Mouse (Mus musculus): ENCODE results near the gene Pabpn1.
"Not testable (repeated sequence)": the region's sequence is repeated elsewhere in the genome, so short reads cannot be mapped to it uniquely, and the experiment has no call there.

DNA sequence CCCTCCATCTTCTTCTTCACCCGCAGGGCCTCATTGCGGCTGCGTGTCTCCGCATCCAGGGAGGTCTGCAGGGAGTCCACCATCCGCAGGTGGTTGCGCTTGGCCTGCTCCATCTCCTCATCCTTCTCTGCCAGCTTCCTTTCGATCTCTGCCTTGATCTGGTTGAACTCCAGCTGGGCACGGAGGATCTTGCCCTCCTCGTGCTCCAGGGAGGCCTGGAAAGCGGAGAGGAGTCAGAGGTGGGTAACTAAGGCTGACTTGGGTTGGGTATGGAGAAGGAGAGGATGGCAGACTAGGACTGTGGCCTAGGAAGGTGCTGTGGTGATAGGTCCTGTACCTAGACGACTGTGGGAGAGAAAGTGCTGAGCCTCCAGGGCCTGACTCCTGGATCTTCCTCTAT is 54.7 kb downstream of the Pabpn1 start:
- TF ChIP-seq EP300 (IDR thresholded peaks at IDR 0.05; ENCODE audit: insufficient read depth, low read depth, low read length); POLR2A (IDR thresholded peaks at IDR 0.05; ENCODE audit: insufficient read depth, low read length); CTCF (IDR thresholded peaks at IDR 0.05; ENCODE audit: low read depth, low read length): not testable (repeated sequence)

Measured in ES-Bruce4 (cell line).